Mouse (Mus musculus): ENCODE data around the gene Armc3. TPM values are rescaled to one million over a fixed set of nuclear protein-coding genes. Genes with fewer than 3 reads are reported as not detected.

The Armc3 gene
- polyA plus RNA-seq, 1 experiment from 2014 or later, result 0.13 TPM

- Histone ChIP-seq H3K9me3 (replicated peaks; ENCODE audit: control insufficient read depth, low read length) (no peaks in the 10 kb centered on the region), H3K27me3 (ENCODE audit: control insufficient read depth, insufficient read depth, low read length) (peaks cover under 1% of the 10 kb centered on the region; the same call in 1 of the 2 replicates), H3K9ac (ENCODE audit: low read depth, low read length) (no peak overlapping the region), H3K4me2 (no peak overlapping the region), H3K4me3 (ENCODE audit: low read depth, low read length) (no peak overlapping the region), H3K27ac (ENCODE audit: low read depth, low read length) (no peak overlapping the region), H3K4me1 (ENCODE audit: control insufficient read depth, insufficient read depth, low read length) (no peaks in the 10 kb centered on the region), H3K36me3 (ENCODE audit: control insufficient read depth, insufficient read depth, low read length) (no peaks in the 10 kb centered on the region)
- 80% methylated on average over 5 of the region's 5 CpGs for WGBS (ENCODE audit: insufficient replicate concordance)
- no peak for ATAC-seq (replicated peaks; ENCODE audit: insufficient number of reproducible peaks, low FRiP score, low TSS enrichment)
These were observed 151.1 kb downstream of the Armc3 start for GRCm38 (mm10) chr2:19350167-19350566.

DNA sequence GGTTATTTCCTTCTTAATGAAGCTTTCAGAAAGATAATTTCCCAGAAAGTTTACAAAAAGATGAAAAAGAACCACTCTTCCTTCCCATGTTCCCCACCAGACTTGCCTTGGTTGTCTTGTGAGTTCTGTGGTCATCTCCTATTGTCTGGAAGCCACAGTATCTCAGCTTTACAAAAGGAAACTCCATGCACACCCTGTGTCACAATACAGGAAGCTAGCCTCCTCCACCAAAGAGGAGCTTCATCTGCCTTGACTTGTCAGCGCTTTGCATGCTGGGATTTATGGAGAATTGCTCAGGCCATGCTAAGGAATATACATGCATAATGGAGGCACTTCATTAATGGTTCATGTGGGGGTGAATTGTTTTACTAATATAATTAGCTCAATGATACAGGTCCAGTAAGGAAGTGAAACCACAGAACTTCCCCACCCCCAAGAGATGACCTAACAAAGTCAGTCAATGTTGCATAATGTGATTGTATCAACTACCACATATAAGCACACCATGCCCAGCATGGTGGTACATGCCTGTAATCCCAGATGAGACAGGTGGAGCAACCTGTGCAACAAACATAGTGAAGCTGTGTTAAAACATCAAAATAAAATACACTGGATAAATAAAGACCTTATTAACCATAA lies 152.6 kb downstream of the Armc3 start:
- H3K4me2 ChIP-seq, result no peak overlapping the region
- no peaks in the 10 kb centered on the region for H3K36me3 ChIP-seq (ENCODE audit: control insufficient read depth, insufficient read depth, low read length)
- WGBS (ENCODE audit: insufficient replicate concordance), result 76% methylated on average over 1 of the region's 1 CpGs
- ATAC-seq (replicated peaks; ENCODE audit: insufficient number of reproducible peaks, low FRiP score, low TSS enrichment), result no peak
- H3K9me3 ChIP-seq (replicated peaks; ENCODE audit: control insufficient read depth, low read length), result no peaks in the 10 kb centered on the region
- no peak overlapping the region for H3K9ac ChIP-seq (ENCODE audit: low read depth, low read length)
- H3K4me3 ChIP-seq (ENCODE audit: low read depth, low read length), result no peak overlapping the region
- H3K27ac ChIP-seq (ENCODE audit: low read depth, low read length), result no peak overlapping the region
- no peaks in the 10 kb centered on the region for H3K4me1 ChIP-seq (ENCODE audit: control insufficient read depth, insufficient read depth, low read length)
- no peaks in the 10 kb centered on the region for H3K27me3 ChIP-seq (ENCODE audit: control insufficient read depth, insufficient read depth, low read length)

- no peaks in the 10 kb centered on the region for H3K36me3 ChIP-seq (ENCODE audit: control insufficient read depth, insufficient read depth, low read length)
- no peak overlapping the region for H3K4me3 ChIP-seq (ENCODE audit: low read depth, low read length)
- no peak for ATAC-seq (replicated peaks; ENCODE audit: insufficient number of reproducible peaks, low FRiP score, low TSS enrichment)
- 87% methylated on average over 2 of the region's 2 CpGs for WGBS (ENCODE audit: insufficient replicate concordance)
- H3K4me2 ChIP-seq, result no peak overlapping the region
- no peaks in the 10 kb centered on the region for H3K9me3 ChIP-seq (replicated peaks; ENCODE audit: control insufficient read depth, low read length)
- H3K27me3 ChIP-seq (ENCODE audit: control insufficient read depth, insufficient read depth, low read length), result no peaks in the 10 kb centered on the region
- H3K4me1 ChIP-seq (ENCODE audit: control insufficient read depth, insufficient read depth, low read length), result no peaks in the 10 kb centered on the region
- H3K9ac ChIP-seq (ENCODE audit: low read depth, low read length), result no peak overlapping the region
- H3K27ac ChIP-seq (ENCODE audit: low read depth, low read length), result no peak overlapping the region
These were observed 154.1 kb downstream of the Armc3 start for GRCm38 (mm10) chr2:19353158-19353557.

Other genes with a start within 250 kb of the Armc3 start
- gene Pip4k2a, start 201.2 kb upstream of the Armc3 start, polyA plus RNA-seq (2014; fragmentation: Nextera tagmentation; extraction: Ambion mirVana), result 7.1 and 7.7 TPM in 2 replicates
- 0.46 and 0.49 TPM in 2 replicates for gene 4930426L09Rik, start 201.0 kb upstream of the Armc3 start, polyA plus RNA-seq (2014; fragmentation: Nextera tagmentation; extraction: Ambion mirVana)
- 27.1 and 32.7 TPM in 2 replicates for gene Msrb2, start 172.1 kb downstream of the Armc3 start, polyA plus RNA-seq (2014; fragmentation: Nextera tagmentation; extraction: Ambion mirVana)
- not detected in 2 replicates for gene Ptf1a, start 246.4 kb downstream of the Armc3 start, polyA plus RNA-seq (2014; fragmentation: Nextera tagmentation; extraction: Ambion mirVana)

All from heart, embryonic 11.5 days (tissue).